Mouse (Mus musculus): Measurements from ENCODE around the gene 1700025G04Rik.

1700025G04Rik gene

GRCm38 (mm10) chr1:152077171-152077715, 12.7 kb downstream of the 1700025G04Rik start:
- no peak for ATAC-seq (ENCODE audit: insufficient number of reproducible peaks, low FRiP score, low TSS enrichment)

GRCm38 (mm10) chr1:152076222-152076845, 13.6 kb downstream of the 1700025G04Rik start:
- ATAC-seq (ENCODE audit: insufficient number of reproducible peaks, low FRiP score, low TSS enrichment), result no peak

GRCm38 (mm10) chr1:152075725-152076124, 14.2 kb downstream of the 1700025G04Rik start:
- no peak for ATAC-seq (ENCODE audit: insufficient number of reproducible peaks, low FRiP score, low TSS enrichment)

GRCm38 (mm10) chr1:152070441-152070840, 19.5 kb downstream of the 1700025G04Rik start:
- ATAC-seq (ENCODE audit: insufficient number of reproducible peaks, low FRiP score, low TSS enrichment), result no peak

- no peak for ATAC-seq (ENCODE audit: insufficient number of reproducible peaks, low FRiP score, low TSS enrichment)
Measured at GRCm38 (mm10) chr1:152069745-152070144, 20.2 kb downstream of the 1700025G04Rik start.

GRCm38 (mm10) chr1:152067919-152068318, 22.0 kb downstream of the 1700025G04Rik start:
- ATAC-seq (ENCODE audit: insufficient number of reproducible peaks, low FRiP score, low TSS enrichment), result no peak

GRCm38 (mm10) chr1:152065527-152065926, 24.4 kb downstream of the 1700025G04Rik start:
- peak; percentile 32; the same call in 1 of the 2 replicates for ATAC-seq (ENCODE audit: insufficient number of reproducible peaks, low FRiP score, low TSS enrichment)

- peak; percentile 90 for ATAC-seq (ENCODE audit: insufficient number of reproducible peaks, low FRiP score, low TSS enrichment)
Measured at GRCm38 (mm10) chr1:152063357-152064145, 26.4 kb downstream of the 1700025G04Rik start.

- no peak for ATAC-seq (ENCODE audit: insufficient number of reproducible peaks, low FRiP score, low TSS enrichment)
Measured at GRCm38 (mm10) chr1:152061745-152062144, 28.2 kb downstream of the 1700025G04Rik start.

GRCm38 (mm10) chr1:152060265-152060664, 29.7 kb downstream of the 1700025G04Rik start:
- no peak for ATAC-seq (ENCODE audit: insufficient number of reproducible peaks, low FRiP score, low TSS enrichment)

- no peak for ATAC-seq (ENCODE audit: insufficient number of reproducible peaks, low FRiP score, low TSS enrichment)
Measured at GRCm38 (mm10) chr1:152058776-152059175, 31.1 kb downstream of the 1700025G04Rik start.

GRCm38 (mm10) chr1:152053112-152053511, 36.8 kb downstream of the 1700025G04Rik start:
- ATAC-seq (ENCODE audit: insufficient number of reproducible peaks, low FRiP score, low TSS enrichment), result no peak

GRCm38 (mm10) chr1:152051858-152052257, 38.1 kb downstream of the 1700025G04Rik start:
- ATAC-seq (ENCODE audit: insufficient number of reproducible peaks, low FRiP score, low TSS enrichment), result no peak

GRCm38 (mm10) chr1:152050037-152050436, 39.9 kb downstream of the 1700025G04Rik start:
- no peak for ATAC-seq (ENCODE audit: insufficient number of reproducible peaks, low FRiP score, low TSS enrichment)

- ATAC-seq (ENCODE audit: insufficient number of reproducible peaks, low FRiP score, low TSS enrichment), result no peak
Measured at GRCm38 (mm10) chr1:152048291-152048690, 41.6 kb downstream of the 1700025G04Rik start.

GRCm38 (mm10) chr1:152047416-152047815, 42.5 kb downstream of the 1700025G04Rik start:
- no peak for ATAC-seq (ENCODE audit: insufficient number of reproducible peaks, low FRiP score, low TSS enrichment)

- no peak for ATAC-seq (ENCODE audit: insufficient number of reproducible peaks, low FRiP score, low TSS enrichment)
Measured at GRCm38 (mm10) chr1:152043453-152043852, 46.5 kb downstream of the 1700025G04Rik start.

- ATAC-seq (ENCODE audit: insufficient number of reproducible peaks, low FRiP score, low TSS enrichment), result no peak
Measured at GRCm38 (mm10) chr1:152042409-152042808, 47.5 kb downstream of the 1700025G04Rik start.

GRCm38 (mm10) chr1:152041005-152041404, 48.9 kb downstream of the 1700025G04Rik start:
- no peak for ATAC-seq (ENCODE audit: insufficient number of reproducible peaks, low FRiP score, low TSS enrichment)

- no peak for ATAC-seq (ENCODE audit: insufficient number of reproducible peaks, low FRiP score, low TSS enrichment)
Measured at GRCm38 (mm10) chr1:152040053-152040452, 49.9 kb downstream of the 1700025G04Rik start.

- no peak for ATAC-seq (ENCODE audit: insufficient number of reproducible peaks, low FRiP score, low TSS enrichment)
Measured at GRCm38 (mm10) chr1:152039588-152039987, 50.3 kb downstream of the 1700025G04Rik start.
